Mouse (Mus musculus) cerebellum, adult 2 months (tissue): Measurements from ENCODE around the gene Edn2. TPM values are rescaled to one million over a fixed set of nuclear protein-coding genes. Genes with fewer than 3 reads are reported as not detected.

Experiments used
- DNase-seq, 2 experiments: peaks; one replicate each; pipeline ENCODE4 v3.0.0; 2021
- H3K27ac ChIP-seq: fragments of 200-500 bp; 2 replicates; pipeline ENCODE4 v1.5.1; 2012; ENCODE audit warnings: low read length, control low read depth, inconsistent platforms; ENCODE audit not compliant: insufficient read depth
- H3K27me3 ChIP-seq: fragments of 200-500 bp; 2 replicates; pipeline ENCODE4 v1.6.1; 2012; ENCODE audit warnings: inconsistent platforms, mild to moderate bottlenecking, low read length, moderate library complexity; ENCODE audit not compliant: control insufficient read depth, insufficient read depth
- H3K4me1 ChIP-seq: fragments of 200-500 bp; 2 replicates; pipeline ENCODE4 v1.6.1; 2011; ENCODE audit warnings: low read length; ENCODE audit not compliant: control insufficient read depth, insufficient read depth
- H3K4me3 ChIP-seq: fragments of 200-500 bp; replicated peaks from 2 replicates; pipeline ENCODE3; 2011; ENCODE audit warnings: mild to moderate bottlenecking, low read depth, low read length, control low read depth; ENCODE audit not compliant: insufficient read depth
- CTCF ChIP-seq: fragments of 200-500 bp; IDR thresholded peaks from 2 replicates; pipeline ENCODE4 v1.5.1; 2011; ENCODE audit warnings: low read depth, mild to moderate bottlenecking, control low read depth, low read length, moderate library complexity, borderline replicate concordance; ENCODE audit not compliant: insufficient read depth
- POLR2A ChIP-seq: fragments of 200-500 bp; IDR thresholded peaks from 2 replicates; pipeline ENCODE4 v1.6.1; 2011; ENCODE audit warnings: low read length, control low read depth, borderline replicate concordance; ENCODE audit not compliant: insufficient read depth
- WGBS: fragments of 180-500 bp; shearing (Covaris S2); methylation state at CpG from one replicate; pipeline ENCODE4 v1.1.7; 2018; 5-methylcytosine and 5-hydroxymethylcytosine counted together
- polyA plus RNA-seq: library from polyadenylated mRNA; depleted of rRNA; stranded (reverse); fragments of >200 nt; gene quantifications from 2 replicates; pipeline ENCODE4 v1.2.3, GENCODE M21; 2012; rRNA removed

The Edn2 gene
- polyA plus RNA-seq: 0.11 TPM in 1 of 2 replicates, not detected in the other

- no peak within 1 kb of the TSS for H3K27ac ChIP-seq
- TF ChIP-seq CTCF: no peak
- TF ChIP-seq POLR2A: no peak
- H3K4me1 ChIP-seq: peaks cover 34% of the 10 kb centered on the region
- whole genome bisulfite sequencing: 66% methylated on average over 29 of the region's 29 CpGs
- no peaks in the 10 kb centered on the region; the same call in 1 of the 2 replicates for H3K27me3 ChIP-seq
- H3K4me3 ChIP-seq: no peak within 1 kb of the TSS
- no peak for DNase-seq
Measured at GRCm38 (mm10) chr4:120161166-120161949, at the start of gene Edn2. Gene Edn2, plus strand, starts transcription at chr4:120161206.

DNA sequence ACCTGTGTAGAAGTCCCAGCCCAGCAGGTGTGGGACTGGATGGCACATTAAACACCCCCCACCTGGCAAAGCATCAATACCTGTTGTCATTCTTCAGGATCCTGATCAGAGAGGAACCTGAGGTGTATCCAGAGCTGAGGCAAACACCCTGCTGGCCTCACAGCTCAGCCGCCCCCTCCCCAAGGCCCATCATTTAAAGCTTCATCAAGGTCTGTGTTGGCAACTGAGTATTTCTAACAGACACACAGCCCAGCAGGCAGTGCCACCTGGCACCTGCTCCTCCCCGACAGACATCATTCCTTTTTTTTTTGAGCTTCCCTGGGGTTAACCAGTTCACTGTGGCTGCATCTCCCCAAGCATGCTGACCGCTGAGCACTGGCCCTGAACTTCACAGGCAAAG, 45.5 kb upstream of the Edn2 start:
- TF ChIP-seq CTCF (no peak), POLR2A (no peak)
- DNase-seq: peak; percentile 43 to 55
- Histone ChIP-seq H3K27me3 (no peaks in the 10 kb centered on the region), H3K4me3 (no peak overlapping the region), H3K4me1 (peaks cover 29% of the 10 kb centered on the region), H3K27ac (no peak overlapping the region)
- 23% methylated on average over 3 of the region's 3 CpGs for WGBS

- Histone ChIP-seq H3K27ac (no peak overlapping the region), H3K4me1 (peaks cover 30% of the 10 kb centered on the region), H3K4me3 (no peak overlapping the region), H3K27me3 (no peaks in the 10 kb centered on the region)
- WGBS: 86% methylated on average over 1 of the region's 1 CpGs
- no peak for TF ChIP-seq CTCF
- no peak for TF ChIP-seq POLR2A
- DNase-seq: no peak
Measured at GRCm38 (mm10) chr4:120116312-120116711, 44.7 kb upstream of the Edn2 start.

DNA sequence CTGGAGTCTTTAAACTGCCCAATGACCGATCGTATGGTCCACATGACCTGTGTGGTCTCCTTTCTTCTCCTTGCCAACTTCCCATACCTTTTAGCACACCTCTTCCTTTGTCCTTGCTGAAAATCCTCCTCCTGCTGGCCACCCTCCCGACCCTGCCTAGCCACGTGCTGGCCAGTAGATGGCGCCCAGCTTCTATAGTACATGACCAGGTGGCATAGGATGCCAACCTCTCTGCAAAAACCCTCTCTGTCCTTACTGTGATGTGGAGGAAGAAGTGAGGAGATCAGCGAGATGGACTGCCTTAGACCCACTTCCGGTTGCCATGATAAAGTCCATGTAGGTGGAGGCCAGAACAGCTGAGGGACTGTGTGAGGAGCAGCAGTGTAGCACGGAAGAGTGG, 40.7 kb upstream of the Edn2 start:
- Histone ChIP-seq H3K4me1 (peaks cover 24% of the 10 kb centered on the region), H3K4me3 (no peak overlapping the region), H3K27me3 (no peaks in the 10 kb centered on the region), H3K27ac (no peak overlapping the region)
- TF ChIP-seq CTCF: peak; percentile 95
- TF ChIP-seq POLR2A: no peak
- WGBS: 30% methylated on average over 8 of the region's 8 CpGs
- peak; percentile 77 to 85 for DNase-seq

- TF ChIP-seq POLR2A (no peak), CTCF (no peak)
- Histone ChIP-seq H3K27ac (no peak overlapping the region), H3K27me3 (no peaks in the 10 kb centered on the region), H3K4me3 (no peak overlapping the region), H3K4me1 (peaks cover 15% of the 10 kb centered on the region)
- WGBS: 74% methylated on average over 6 of the region's 6 CpGs
- no peak for DNase-seq
Measured at GRCm38 (mm10) chr4:120124656-120125055, 36.4 kb upstream of the Edn2 start.

DNA sequence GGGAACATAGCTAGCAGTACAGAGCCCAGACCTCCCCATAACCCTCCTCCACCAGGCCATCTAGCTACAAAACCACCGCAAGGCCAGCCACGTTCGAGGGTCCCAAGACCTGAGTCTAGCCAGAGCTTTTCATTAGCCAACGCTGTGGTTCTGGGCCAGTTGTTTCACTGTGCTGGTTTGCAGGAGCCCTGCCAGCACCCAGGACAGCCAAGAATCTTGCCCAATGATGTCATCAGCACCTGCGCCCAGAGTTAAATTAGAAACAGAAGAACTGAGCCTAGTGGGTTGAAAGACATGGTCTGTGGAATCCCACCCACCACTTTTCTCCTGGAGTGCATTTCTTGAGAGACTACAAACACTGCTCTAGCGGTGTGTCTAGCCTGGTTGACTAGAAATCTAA, 35.0 kb upstream of the Edn2 start:
- Histone ChIP-seq H3K4me3 (no peak overlapping the region), H3K4me1 (peaks cover 13% of the 10 kb centered on the region), H3K27ac (no peak overlapping the region), H3K27me3 (no peaks in the 10 kb centered on the region)
- TF ChIP-seq POLR2A (no peak), CTCF (no peak)
- peak; percentile 52 to 61 for DNase-seq
- 45% methylated on average over 6 of the region's 6 CpGs for WGBS

- Histone ChIP-seq H3K27me3 (no peaks in the 10 kb centered on the region), H3K27ac (no peak overlapping the region), H3K4me3 (no peak overlapping the region), H3K4me1 (peaks cover 18% of the 10 kb centered on the region)
- no peak for DNase-seq
- TF ChIP-seq CTCF: no peak
- no peak for TF ChIP-seq POLR2A
- 87% methylated on average over 3 of the region's 3 CpGs for WGBS
Measured at GRCm38 (mm10) chr4:120127333-120127732, 33.7 kb upstream of the Edn2 start.

DNA sequence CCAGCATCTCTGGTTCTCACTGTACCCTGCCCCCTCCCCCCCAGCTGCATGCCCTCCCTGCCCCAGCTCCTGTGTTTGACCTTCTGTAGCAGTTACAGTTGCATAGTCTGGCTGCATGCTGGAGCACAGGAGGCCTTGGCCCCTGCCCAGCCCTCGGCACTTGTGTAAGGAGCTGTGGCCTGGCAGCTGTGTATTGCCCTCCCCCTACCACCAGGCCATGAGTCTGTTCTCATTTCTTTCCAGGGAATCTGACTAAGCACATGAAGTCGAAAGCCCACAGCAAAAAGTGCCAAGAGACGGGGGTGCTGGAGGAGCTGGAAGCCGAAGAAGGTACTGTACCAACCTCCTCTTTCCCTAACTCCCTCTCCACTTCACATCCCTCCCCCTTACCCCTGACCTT, 33.0 kb upstream of the Edn2 start:
- DNase-seq: no peak
- TF ChIP-seq CTCF: no peak
- TF ChIP-seq POLR2A: no peak
- no peak overlapping the region for H3K4me3 ChIP-seq
- H3K27me3 ChIP-seq: no peaks in the 10 kb centered on the region
- no peak overlapping the region for H3K27ac ChIP-seq
- H3K4me1 ChIP-seq: peaks cover 18% of the 10 kb centered on the region
- WGBS: 63% methylated on average over 4 of the region's 4 CpGs
